Mouse (Mus musculus): ENCODE measurements around the gene Dmrtc1b. TPM values are rescaled to one million over a fixed set of nuclear protein-coding genes. Genes with fewer than 3 reads are reported as not detected.

Gene Dmrtc1b
- polyA plus RNA-seq, 1 experiment from 2014 or later: not detected

Other genes with a start within 250 kb of the Dmrtc1b start
- 1.6 and 2.6 TPM in 2 replicates for gene Hdac8, start 202.5 kb upstream of the Dmrtc1b start, polyA plus RNA-seq (2014; fragmentation: Nextera tagmentation; extraction: Ambion mirVana)
- 6.3 and 6.8 TPM in 2 replicates for gene Phka1, start 63.6 kb upstream of the Dmrtc1b start, polyA plus RNA-seq (2014; fragmentation: Nextera tagmentation; extraction: Ambion mirVana)
- not detected in 2 replicates for gene Gm3880, start 20.9 kb upstream of the Dmrtc1b start, polyA plus RNA-seq (2014; fragmentation: Nextera tagmentation; extraction: Ambion mirVana)
- not detected in 2 replicates for gene Gm9112, start 230 bp upstream of the Dmrtc1b start, polyA plus RNA-seq (2014; fragmentation: Nextera tagmentation; extraction: Ambion mirVana)
- gene Dmrtc1c1, start 95.1 kb downstream of the Dmrtc1b start, polyA plus RNA-seq (2014; fragmentation: Nextera tagmentation; extraction: Ambion mirVana): not detected in 2 replicates
- not detected in 2 replicates for gene Dmrtc1c2, start 146.8 kb downstream of the Dmrtc1b start, polyA plus RNA-seq (2014; fragmentation: Nextera tagmentation; extraction: Ambion mirVana)
- not detected in 2 replicates for gene 1700031F05Rik, start 160.1 kb downstream of the Dmrtc1b start, polyA plus RNA-seq (2014; fragmentation: Nextera tagmentation; extraction: Ambion mirVana)
- 0.31 and 0.81 TPM in 2 replicates for gene Dmrtc1a, start 200.8 kb downstream of the Dmrtc1b start, polyA plus RNA-seq (2014; fragmentation: Nextera tagmentation; extraction: Ambion mirVana)
- not detected in 2 replicates for gene 1700011M02Rik, start 201.0 kb downstream of the Dmrtc1b start, polyA plus RNA-seq (2014; fragmentation: Nextera tagmentation; extraction: Ambion mirVana)
- gene 1700018G05Rik, start 220.5 kb downstream of the Dmrtc1b start, polyA plus RNA-seq (2014; fragmentation: Nextera tagmentation; extraction: Ambion mirVana): not detected in 2 replicates